ENCODE assay signal across 24 mouse cellular contexts in genomic region chr6:72664290-72664689, GRCm38 (mm10). TPM values are rescaled to one million over a fixed set of nuclear protein-coding genes. Genes with fewer than 3 reads are reported as not detected.
DNase-seq lines count a peak whose midpoint lies in the region; ATAC-seq and TF ChIP-seq lines count a peak whose summit lies in the region.
"Had no signal": no experiment of that assay in that cellular context is flagged by ENCODE, and none has a peak within 500 bp of the region (broad histone marks: within the 10 kb centered on the region; RNA-seq: fewer than 3 reads in every experiment).

No protein-coding gene starts in this region.

- 18% methylated on average over 8 of the region's 8 CpGs for WGBS in heart, embryonic 10.5 days
- WGBS in heart, embryonic 16.5 days: 17% methylated on average over 8 of the region's 8 CpGs
- WGBS in liver, embryonic 11.5 days: 44% methylated on average over 8 of the region's 8 CpGs
- WGBS in stomach, embryonic 14.5 days: 53% methylated on average over 8 of the region's 8 CpGs
- 59% methylated on average over 8 of the region's 8 CpGs for WGBS in stomach, postnatal 0 days

- TF ChIP-seq CTCF in stomach, postnatal 0 days (IDR thresholded peaks at IDR 0.05; ENCODE audit: low read depth): no peak

- peak overlapping the region; percentile 18; the same call in 1 of the 2 replicates for H3K4me3 ChIP-seq in heart, embryonic 10.5 days
- no peak overlapping the region for H3K4me3 ChIP-seq in heart, embryonic 16.5 days (ENCODE audit: low read length)
- no peak overlapping the region for H3K4me3 ChIP-seq in liver, embryonic 11.5 days (ENCODE audit: low read depth, low read length)
- H3K4me3 ChIP-seq in stomach, embryonic 14.5 days (ENCODE audit: low read depth, low read length): no peak overlapping the region
- H3K4me3 ChIP-seq in stomach, postnatal 0 days (ENCODE audit: low read depth, low read length): no peak overlapping the region
- H3K4me3 ChIP-seq: embryonic facial prominence, embryonic 15.5 days; gastrocnemius, adult 2 months; hindbrain, embryonic 12.5 days; layer of hippocampus, adult 2 months; limb, embryonic 13.5 days; liver, embryonic 15.5 days had no signal

- intact Hi-C loops in heart, postnatal 14 days (cut with DNase I): no loop called here

- H3K27me3 ChIP-seq in heart, embryonic 10.5 days (ENCODE audit: insufficient read depth, poor library complexity, severe bottlenecking): no peaks in the 10 kb centered on the region
- no peaks in the 10 kb centered on the region for H3K27me3 ChIP-seq in heart, embryonic 16.5 days (ENCODE audit: control insufficient read depth, insufficient read depth, low read length)
- H3K27me3 ChIP-seq in liver, embryonic 11.5 days (replicated peaks; ENCODE audit: control insufficient read depth, insufficient read depth, low read length): no peaks in the 10 kb centered on the region
- H3K27me3 ChIP-seq in stomach, embryonic 14.5 days (ENCODE audit: control insufficient read depth, insufficient read depth, low read length): no peaks in the 10 kb centered on the region
- H3K27me3 ChIP-seq in stomach, postnatal 0 days (ENCODE audit: control insufficient read depth, insufficient read depth, low read length): no peaks in the 10 kb centered on the region
- H3K27me3 ChIP-seq: embryonic facial prominence, embryonic 15.5 days; hindbrain, embryonic 12.5 days; limb, embryonic 13.5 days; liver, embryonic 15.5 days had no signal

- H3K27ac ChIP-seq in heart, embryonic 10.5 days: peak overlapping the region; percentile 74
- H3K27ac ChIP-seq in heart, embryonic 16.5 days (ENCODE audit: low read length): peak overlapping the region; percentile 47; the same call in 1 of the 2 replicates
- H3K27ac ChIP-seq in liver, embryonic 11.5 days (ENCODE audit: low read depth, low read length): 0 out of 2 replicates have a peak overlapping the region, but pooled peaks have one; percentile 19
- H3K27ac ChIP-seq in stomach, embryonic 14.5 days (ENCODE audit: low read length): peak overlapping the region; percentile 21; the same call in 1 of the 2 replicates
- H3K27ac ChIP-seq in stomach, postnatal 0 days (replicated peaks): no peak overlapping the region
- H3K27ac ChIP-seq: embryonic facial prominence, embryonic 15.5 days; gastrocnemius, adult 2 months; hindbrain, embryonic 12.5 days; layer of hippocampus, adult 2 months; limb, embryonic 13.5 days; liver, embryonic 15.5 days had no signal

- 0 out of 2 replicates have a peak overlapping the region, but pooled peaks have one; percentile 10 for H3K9ac ChIP-seq in heart, embryonic 16.5 days (ENCODE audit: low read length)
- H3K9ac ChIP-seq in liver, embryonic 11.5 days (ENCODE audit: low read depth, low read length): no peak overlapping the region
- no peak overlapping the region for H3K9ac ChIP-seq in stomach, embryonic 14.5 days (replicated peaks; ENCODE audit: low read depth, low read length)
- H3K9ac ChIP-seq in stomach, postnatal 0 days (ENCODE audit: low read length): no peak overlapping the region
- H3K9ac ChIP-seq: embryonic facial prominence, embryonic 15.5 days; hindbrain, embryonic 12.5 days; limb, embryonic 13.5 days; liver, embryonic 15.5 days had no signal

- no peaks in the 10 kb centered on the region for H3K9me3 ChIP-seq in heart, embryonic 10.5 days
- H3K9me3 ChIP-seq in heart, embryonic 16.5 days (replicated peaks; ENCODE audit: control insufficient read depth, low read length): no peaks in the 10 kb centered on the region
- no peaks in the 10 kb centered on the region for H3K9me3 ChIP-seq in liver, embryonic 11.5 days (ENCODE audit: control insufficient read depth, low read length)
- H3K9me3 ChIP-seq in stomach, embryonic 14.5 days (ENCODE audit: control insufficient read depth, low read depth, low read length): no peaks in the 10 kb centered on the region
- H3K9me3 ChIP-seq in stomach, postnatal 0 days (ENCODE audit: control insufficient read depth, low read length): no peaks in the 10 kb centered on the region
- H3K9me3 ChIP-seq: embryonic facial prominence, embryonic 15.5 days; hindbrain, embryonic 12.5 days; limb, embryonic 13.5 days; liver, embryonic 15.5 days had no signal

- no peak for DNase-seq in heart, embryonic 10.5 days (ENCODE audit: low spot score)
- no peak for DNase-seq in heart, postnatal 4 days
- DNase-seq in heart, postnatal 14 days: no peak
- no peak for DNase-seq in liver, embryonic 11.5 days (ENCODE audit: low spot score)
- no peak for DNase-seq in liver
- DNase-seq in stomach, postnatal 0 days (ENCODE audit: low spot score): no peak
- DNase-seq: adrenal gland, postnatal 25 days; cerebellum, adult 8-10 months; cerebellum, postnatal 36 days; embryo, embryonic 11 days; gastrocnemius, adult 2 months; thymus, adult 18-20 months; thymus, postnatal 36 days had no signal

- no peak for TF ChIP-seq EP300 in stomach, postnatal 0 days (optimal IDR thresholded peaks at IDR 0.05)

- H3K4me2 ChIP-seq in heart, embryonic 16.5 days (ENCODE audit: low read depth, low read length): peak overlapping the region; percentile 36; the same call in 1 of the 2 replicates
- H3K4me2 ChIP-seq in liver, embryonic 11.5 days: no peak overlapping the region
- no peak overlapping the region for H3K4me2 ChIP-seq in stomach, embryonic 14.5 days (replicated peaks; ENCODE audit: low read depth, low read length)
- no peak overlapping the region for H3K4me2 ChIP-seq in stomach, postnatal 0 days (replicated peaks; ENCODE audit: low read depth)
- H3K4me2 ChIP-seq: embryonic facial prominence, embryonic 15.5 days; hindbrain, embryonic 12.5 days; limb, embryonic 13.5 days; liver, embryonic 15.5 days; midbrain, embryonic 11.5 days had no signal

- ATAC-seq in heart, embryonic 16.5 days (replicated peaks; ENCODE audit: extremely low read depth, insufficient read depth, low FRiP score): no peak; the same call in 1 of the 2 replicates
- no peak for ATAC-seq in liver, embryonic 11.5 days (replicated peaks; ENCODE audit: low FRiP score)
- ATAC-seq in stomach, embryonic 14.5 days (ENCODE audit: insufficient number of reproducible peaks, insufficient read depth, low FRiP score, low read depth): no peak
- no peak for ATAC-seq in stomach, postnatal 0 days (ENCODE audit: low FRiP score, low TSS enrichment)
- ATAC-seq: CD4-positive, CD25-positive, alpha-beta regulatory T cell, adult 4 months; forebrain, embryonic 14.5 days; intestine, postnatal 0 days had no signal

- peaks cover 63% of the 10 kb centered on the region for H3K4me1 ChIP-seq in heart, embryonic 10.5 days
- peaks cover 43% of the 10 kb centered on the region for H3K4me1 ChIP-seq in heart, embryonic 16.5 days (ENCODE audit: control insufficient read depth, insufficient read depth, low read length)
- H3K4me1 ChIP-seq in liver, embryonic 11.5 days (replicated peaks; ENCODE audit: control insufficient read depth, insufficient read depth, low read length): peaks cover 18% of the 10 kb centered on the region
- H3K4me1 ChIP-seq in stomach, embryonic 14.5 days (ENCODE audit: control insufficient read depth, insufficient read depth, low read length): peaks cover 39% of the 10 kb centered on the region
- peaks cover 14% of the 10 kb centered on the region for H3K4me1 ChIP-seq in stomach, postnatal 0 days (replicated peaks; ENCODE audit: control insufficient read depth, insufficient read depth)

- no peaks in the 10 kb centered on the region for H3K36me3 ChIP-seq in heart, embryonic 10.5 days
- H3K36me3 ChIP-seq in heart, embryonic 16.5 days (ENCODE audit: control insufficient read depth, insufficient read depth): no peaks in the 10 kb centered on the region
- no peaks in the 10 kb centered on the region for H3K36me3 ChIP-seq in liver, embryonic 11.5 days (ENCODE audit: control insufficient read depth, insufficient read depth, low read length)
- no peaks in the 10 kb centered on the region for H3K36me3 ChIP-seq in stomach, embryonic 14.5 days (ENCODE audit: control insufficient read depth, insufficient read depth, low read length)
- H3K36me3 ChIP-seq in stomach, postnatal 0 days (ENCODE audit: control insufficient read depth, insufficient read depth, low read length): no peaks in the 10 kb centered on the region
- H3K36me3 ChIP-seq: embryonic facial prominence, embryonic 15.5 days; hindbrain, embryonic 12.5 days; limb, embryonic 13.5 days; liver, embryonic 15.5 days had no signal

RNA-seq across cellular contexts. Expression of gene Tgoln1, which starts 47.5 kb away (rescaled TPM):
- 27.9 and 29.1 TPM in 2 replicates for polyA plus RNA-seq in heart, embryonic 10.5 days (2016; fragmentation: Nextera tagmentation; extraction: Ambion mirVana)
- 10 to 100 TPM; 31.2 to 32.5 TPM for total RNA-seq in heart, postnatal 4 days (2021)
- 25.3 and 26.2 TPM in 2 replicates for polyA plus RNA-seq in heart, embryonic 16.5 days (2015; fragmentation: Nextera tagmentation; extraction: Ambion mirVana)
- total RNA-seq in heart, postnatal 14 days (2021): 10 to 100 TPM; 46.4 to 47.6 TPM
- polyA plus RNA-seq in liver, embryonic 11.5 days (2014; fragmentation: Nextera tagmentation; extraction: Ambion mirVana): 28.4 and 30.3 TPM in 2 replicates
- 38.9 and 39.3 TPM in 2 replicates for polyA plus RNA-seq in stomach, embryonic 14.5 days (2014; fragmentation: Nextera tagmentation; extraction: Ambion mirVana)
- polyA plus RNA-seq in stomach, postnatal 0 days (2015; fragmentation: Nextera tagmentation; extraction: Ambion mirVana): 37.2 and 37.7 TPM in 2 replicates
